Mouse (Mus musculus) neural tube, embryonic 14.5 days (tissue): ENCODE results near the gene 7420426K07Rik. TPM values are rescaled to one million over a fixed set of nuclear protein-coding genes. Genes with fewer than 3 reads are reported as not detected.

Experiments used
- ATAC-seq: fragments of 200-750 bp; cut with Nextera tagmentation; 2 replicates; pipeline ENCODE4 v1.8.0; 2017; ENCODE audit warnings: low read depth, mild to moderate bottlenecking, moderate TSS enrichment, moderate library complexity
- H3K27ac ChIP-seq: fragments of 300-500 bp; sonication (generic); 2 replicates; pipeline ENCODE4 v1.5.1; 2014; ENCODE audit warnings: low read depth, mild to moderate bottlenecking, control low read depth, low read length, moderate library complexity, mixed read lengths
- H3K27me3 ChIP-seq: fragments of 300-500 bp; sonication (generic); 2 replicates; pipeline ENCODE4 v1.6.1; 2014; ENCODE audit warnings: low read length; ENCODE audit not compliant: control insufficient read depth, insufficient read depth
- H3K36me3 ChIP-seq: fragments of 300-500 bp; sonication (generic); 2 replicates; pipeline ENCODE4 v1.6.1; 2014; ENCODE audit warnings: low read length, mixed read lengths; ENCODE audit not compliant: control insufficient read depth, insufficient read depth
- H3K4me1 ChIP-seq: fragments of 300-500 bp; sonication (generic); 2 replicates; pipeline ENCODE4 v1.6.1; 2014; ENCODE audit warnings: low read length; ENCODE audit not compliant: control insufficient read depth, insufficient read depth
- H3K4me2 ChIP-seq: fragments of 300-500 bp; sonication (generic); 2 replicates; pipeline ENCODE4 v1.6.1; 2014; ENCODE audit warnings: mild to moderate bottlenecking, low read depth, low read length, control low read depth
- H3K4me3 ChIP-seq: fragments of 300-500 bp; sonication (generic); 2 replicates; pipeline ENCODE4 v1.5.1; 2014; ENCODE audit warnings: low read depth, low read length, control low read depth, mixed read lengths
- H3K9ac ChIP-seq: fragments of 300-500 bp; sonication (generic); replicated peaks from 2 replicates; pipeline ENCODE4 v1.6.1; 2014; ENCODE audit warnings: low read depth, mild to moderate bottlenecking, control low read depth, low read length, mixed read lengths
- H3K9me3 ChIP-seq: fragments of 300-500 bp; sonication (generic); 2 replicates; pipeline ENCODE4 v1.6.1; 2016; ENCODE audit warnings: low read length; ENCODE audit not compliant: control insufficient read depth
- WGBS: fragments of 180-500 bp; shearing (Covaris S2); extraction: QIAGEN DNeasy Blood & Tissue Kit; methylation state at CpG from one replicate; pipeline ENCODE4 v1.1.7; 2014; 5-methylcytosine and 5-hydroxymethylcytosine counted together
- polyA plus RNA-seq: library from polyadenylated mRNA; unstranded; fragments of >200 nt; fragmentation: Nextera tagmentation; extraction: Ambion mirVana; gene quantifications from 2 replicates; pipeline ENCODE4 v1.2.1, GENCODE M21; 2014

7420426K07Rik gene
- polyA plus RNA-seq, 1 experiment from 2014 or later: not detected

GRCm38 (mm10) chr9:98932931-98933330 is 30.0 kb downstream of the 7420426K07Rik start:
- no peak overlapping the region for H3K4me2 ChIP-seq
- no peaks in the 10 kb centered on the region for H3K36me3 ChIP-seq
- H3K4me3 ChIP-seq: no peak overlapping the region
- H3K9me3 ChIP-seq: no peaks in the 10 kb centered on the region
- H3K4me1 ChIP-seq: no peaks in the 10 kb centered on the region
- no peaks in the 10 kb centered on the region for H3K27me3 ChIP-seq
- no peak overlapping the region for H3K9ac ChIP-seq
- no peak overlapping the region for H3K27ac ChIP-seq
- 48% methylated on average over 6 of the region's 6 CpGs for WGBS
- no peak for ATAC-seq

- whole genome bisulfite sequencing: 28% methylated on average over 16 of the region's 16 CpGs
These were observed 32.4 kb downstream of the 7420426K07Rik start for GRCm38 (mm10) chr9:98935190-98935909.

GRCm38 (mm10) chr9:98939290-98939689 is 36.4 kb downstream of the 7420426K07Rik start:
- Histone ChIP-seq H3K4me3 (no peak overlapping the region), H3K36me3 (no peaks in the 10 kb centered on the region), H3K4me1 (no peaks in the 10 kb centered on the region), H3K4me2 (no peak overlapping the region), H3K9ac (no peak overlapping the region), H3K9me3 (no peaks in the 10 kb centered on the region), H3K27ac (no peak overlapping the region), H3K27me3 (no peaks in the 10 kb centered on the region)
- 29% methylated on average over 2 of the region's 2 CpGs for WGBS
- no peak for ATAC-seq

More at GRCm38 (mm10) chr9:98935190-98935909, 32.4 kb downstream of the 7420426K07Rik start:
- Histone ChIP-seq H3K4me2 (no peak overlapping the region), H3K27me3 (no peaks in the 10 kb centered on the region), H3K9me3 (no peaks in the 10 kb centered on the region), H3K9ac (no peak overlapping the region), H3K27ac (no peak overlapping the region), H3K4me3 (no peak overlapping the region), H3K36me3 (no peaks in the 10 kb centered on the region), H3K4me1 (no peaks in the 10 kb centered on the region)
- no peak for ATAC-seq

- no peaks in the 10 kb centered on the region for H3K36me3 ChIP-seq
- no peak overlapping the region for H3K27ac ChIP-seq
- peak; percentile 42; the same call in 1 of the 2 replicates for ATAC-seq
- H3K4me2 ChIP-seq: 0 out of 2 replicates have a peak overlapping the region, but pooled peaks have one; percentile 12
- H3K4me1 ChIP-seq: peaks cover 17% of the 10 kb centered on the region
- under 1% methylated on average over 39 of the region's 40 CpGs for WGBS
- peaks cover 47% of the 10 kb centered on the region for H3K27me3 ChIP-seq
- H3K9me3 ChIP-seq: no peaks in the 10 kb centered on the region
- H3K4me3 ChIP-seq: no peak overlapping the region
- H3K9ac ChIP-seq: no peak overlapping the region
These were observed 49.5 kb downstream of the 7420426K07Rik start for GRCm38 (mm10) chr9:98952171-98953050.

GRCm38 (mm10) chr9:98953291-98953690 is 50.4 kb downstream of the 7420426K07Rik start:
- H3K4me2 ChIP-seq: no peak overlapping the region
- H3K27ac ChIP-seq: no peak overlapping the region
- 9% methylated on average over 4 of the region's 4 CpGs for WGBS
- no peak for ATAC-seq
- peaks cover 51% of the 10 kb centered on the region for H3K27me3 ChIP-seq
- H3K36me3 ChIP-seq: no peaks in the 10 kb centered on the region
- H3K4me3 ChIP-seq: no peak overlapping the region
- no peaks in the 10 kb centered on the region for H3K9me3 ChIP-seq
- no peak overlapping the region for H3K9ac ChIP-seq
- peaks cover 17% of the 10 kb centered on the region for H3K4me1 ChIP-seq

- H3K4me3 ChIP-seq: no peak overlapping the region
These were observed 50.9 kb downstream of the 7420426K07Rik start for GRCm38 (mm10) chr9:98953830-98954229.

More at GRCm38 (mm10) chr9:98953830-98954229, 50.9 kb downstream of the 7420426K07Rik start:
- Histone ChIP-seq H3K9me3 (no peaks in the 10 kb centered on the region), H3K27ac (no peak overlapping the region), H3K4me2 (no peak overlapping the region), H3K36me3 (no peaks in the 10 kb centered on the region), H3K4me1 (peaks cover 17% of the 10 kb centered on the region), H3K27me3 (peaks cover 53% of the 10 kb centered on the region), H3K9ac (no peak overlapping the region)
- ATAC-seq: no peak
- WGBS: 4% methylated on average over 9 of the region's 9 CpGs

Other genes with a start within 250 kb of the 7420426K07Rik start
- not detected in 2 replicates for gene Prr23a1, start 60.6 kb upstream of the 7420426K07Rik start, polyA plus RNA-seq
- not detected in 2 replicates for gene Prr23a2, start 46.6 kb upstream of the 7420426K07Rik start, polyA plus RNA-seq
- 0.14 TPM in 1 of 2 replicates, not detected in the other for gene Prr23a3, start 38.4 kb upstream of the 7420426K07Rik start, polyA plus RNA-seq
- gene Foxl2, start 52.2 kb downstream of the 7420426K07Rik start, polyA plus RNA-seq: 0.32 and 0.72 TPM in 2 replicates
- 119 and 124 TPM in 2 replicates for gene Faim, start 83.3 kb downstream of the 7420426K07Rik start, polyA plus RNA-seq
- not detected in 2 replicates for gene Gm1123, start 132.6 kb downstream of the 7420426K07Rik start, polyA plus RNA-seq
- 2.6 and 6.7 TPM in 2 replicates for gene Pik3cb, start 237.5 kb downstream of the 7420426K07Rik start, polyA plus RNA-seq